Mouse (Mus musculus): ENCODE results near the gene Zfp618.

Zfp618 gene

GRCm38 (mm10) chr4:63068499-63069175 is 103.3 kb downstream of the Zfp618 start:
- DNase-seq (ENCODE audit: low spot score) = no peak

GRCm38 (mm10) chr4:63071413-63072260 is 106.3 kb downstream of the Zfp618 start:
- no peak for DNase-seq (ENCODE audit: low spot score)

- DNase-seq (ENCODE audit: low spot score) = no peak
Measured at GRCm38 (mm10) chr4:63073139-63073538, 107.8 kb downstream of the Zfp618 start.

DNA sequence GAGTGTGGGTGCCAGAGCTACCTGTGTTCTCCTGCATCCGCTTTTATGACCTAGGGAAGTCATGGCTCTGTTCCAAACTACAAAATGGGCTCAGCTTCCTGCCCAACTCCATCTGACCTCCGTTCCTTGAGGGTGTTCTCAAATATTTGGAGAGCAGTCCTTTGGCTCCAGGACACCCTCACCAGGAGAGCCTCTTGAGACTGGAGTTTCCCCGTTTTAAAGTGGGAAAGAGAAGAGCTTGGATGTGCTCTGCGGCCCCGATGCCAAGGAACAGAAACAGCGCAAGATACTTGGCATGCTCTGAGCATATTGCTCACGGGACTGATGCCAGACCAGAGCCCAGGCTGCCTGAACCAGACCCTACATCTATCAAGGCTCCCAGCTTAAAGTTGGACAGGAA is 113.8 kb downstream of the Zfp618 start:
- DNase-seq (ENCODE audit: low spot score) = no peak

GRCm38 (mm10) chr4:63084473-63084889 is 119.1 kb downstream of the Zfp618 start:
- DNase-seq (ENCODE audit: low spot score) = no peak

- peak; percentile 12 for DNase-seq (ENCODE audit: low spot score)
Measured at GRCm38 (mm10) chr4:63089484-63089883, 124.1 kb downstream of the Zfp618 start.

- DNase-seq (ENCODE audit: low spot score) = no peak
Measured at GRCm38 (mm10) chr4:63091151-63091550, 125.8 kb downstream of the Zfp618 start.

- DNase-seq (ENCODE audit: low spot score) = no peak
Measured at GRCm38 (mm10) chr4:63097603-63098002, 132.2 kb downstream of the Zfp618 start.

DNA sequence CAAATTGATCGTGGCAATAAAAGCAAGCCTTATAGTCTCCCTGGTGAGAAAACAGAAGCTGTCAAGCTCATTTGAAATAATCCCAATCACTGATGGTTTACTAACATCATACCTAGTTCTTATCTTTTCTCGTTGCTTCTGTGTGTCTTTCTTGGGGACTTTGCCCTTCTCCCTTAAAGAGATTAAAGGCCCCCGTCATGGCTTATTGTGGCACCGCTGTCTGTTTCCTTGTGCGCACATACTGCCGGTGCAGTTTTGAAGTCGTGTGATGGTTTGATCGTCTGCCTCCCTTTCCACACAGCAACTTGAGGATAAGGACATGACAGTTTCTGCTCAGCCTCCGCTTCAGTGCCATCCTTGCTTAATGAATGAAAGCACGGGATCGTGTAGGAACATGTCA is 135.1 kb downstream of the Zfp618 start:
- no peak for DNase-seq (ENCODE audit: low spot score)

DNA sequence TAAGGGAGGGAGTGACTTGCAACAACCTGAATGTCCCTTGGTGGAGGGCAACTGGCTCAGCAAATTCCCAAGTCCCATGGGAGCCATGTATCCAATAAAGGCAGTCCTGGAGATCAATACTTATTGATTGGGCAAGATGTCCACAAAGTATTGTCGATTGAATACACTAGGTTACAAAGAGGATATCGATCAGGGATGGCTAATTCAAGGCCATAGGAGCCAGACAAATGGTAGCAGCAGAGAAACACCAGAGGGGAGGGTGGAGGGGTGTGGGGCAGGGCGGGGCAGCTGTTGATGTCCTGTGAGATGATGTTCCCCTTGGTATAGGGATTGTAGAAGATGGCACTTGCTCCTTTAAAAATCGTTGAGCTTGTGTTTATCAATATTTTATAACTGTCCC is 136.7 kb downstream of the Zfp618 start:
- no peak for DNase-seq (ENCODE audit: low spot score)

- no peak for DNase-seq (ENCODE audit: low spot score)
Measured at GRCm38 (mm10) chr4:63105651-63106050, 140.3 kb downstream of the Zfp618 start.

- DNase-seq (ENCODE audit: low spot score) = peak; percentile 89
Measured at GRCm38 (mm10) chr4:63118639-63119437, 153.5 kb downstream of the Zfp618 start.

DNA sequence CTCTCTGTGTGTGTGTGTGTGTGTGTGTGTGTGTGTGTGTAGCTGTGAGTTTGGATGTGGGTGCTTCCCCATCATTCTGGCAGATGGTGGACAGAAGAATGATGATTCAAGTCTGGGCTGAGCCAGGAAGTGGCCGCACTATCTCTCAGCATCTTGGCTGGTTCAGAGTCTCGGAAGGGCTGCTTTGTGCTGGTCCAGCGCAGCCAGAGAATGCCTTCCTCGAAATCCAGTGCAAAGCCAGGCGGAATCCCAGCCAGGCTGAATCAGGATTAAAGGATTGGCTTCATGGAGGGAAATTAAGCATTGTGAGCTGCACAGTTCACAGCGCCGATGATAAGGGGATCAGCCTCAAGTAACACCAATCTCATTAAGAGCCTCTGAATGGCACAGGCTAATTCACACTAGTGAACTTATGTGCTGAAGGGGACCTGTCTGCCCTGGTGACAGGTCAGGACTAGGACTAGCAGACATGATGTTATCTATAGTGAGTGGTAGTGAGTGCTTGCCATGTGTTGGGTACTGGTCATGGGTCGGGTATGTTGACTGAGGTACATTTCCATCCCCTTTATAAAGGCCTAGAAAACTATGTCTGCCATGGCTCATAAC is 159.6 kb downstream of the Zfp618 start:
- no peak for DNase-seq (ENCODE audit: low spot score)

DNA sequence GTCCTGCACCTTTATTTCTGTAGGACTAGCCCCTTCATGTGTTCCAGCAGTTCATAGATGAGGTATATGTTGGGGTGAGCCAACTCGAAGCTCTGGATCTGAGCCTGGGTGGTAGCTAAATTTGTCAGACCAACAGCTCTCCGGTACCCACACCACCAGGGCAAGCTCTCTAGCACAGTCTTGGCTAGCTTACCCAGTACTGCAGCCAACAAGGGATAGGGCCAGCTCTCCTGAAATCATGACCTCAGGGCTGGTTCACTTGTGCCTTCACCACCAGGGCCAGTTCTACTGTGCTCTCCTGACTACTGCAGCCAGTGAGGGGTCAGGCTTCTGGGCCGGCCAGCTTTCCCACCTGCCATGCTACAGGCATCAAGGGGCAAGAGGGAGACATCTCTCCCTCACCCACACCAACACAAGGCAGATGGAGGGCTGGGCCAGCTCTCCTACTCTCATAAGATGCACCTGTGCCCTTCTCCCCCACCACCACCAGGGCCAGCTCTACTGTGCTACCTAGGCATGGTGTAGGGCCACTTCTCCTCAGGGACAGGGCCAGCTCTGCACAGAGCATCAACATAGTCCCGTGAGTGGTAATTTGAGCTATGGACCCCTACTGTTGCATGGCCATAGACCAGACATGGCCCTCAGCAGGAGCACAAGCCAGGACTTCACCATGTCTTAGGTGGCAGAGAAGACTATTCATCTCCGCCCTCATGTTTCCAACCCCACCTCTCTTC is 164.7 kb downstream of the Zfp618 start:
- DNase-seq (ENCODE audit: low spot score) = no peak

- no peak for DNase-seq (ENCODE audit: low spot score)
Measured at GRCm38 (mm10) chr4:63147268-63147667, 181.9 kb downstream of the Zfp618 start.

GRCm38 (mm10) chr4:63151127-63151526 is 185.8 kb downstream of the Zfp618 start:
- no peak for DNase-seq (ENCODE audit: low spot score)

DNA sequence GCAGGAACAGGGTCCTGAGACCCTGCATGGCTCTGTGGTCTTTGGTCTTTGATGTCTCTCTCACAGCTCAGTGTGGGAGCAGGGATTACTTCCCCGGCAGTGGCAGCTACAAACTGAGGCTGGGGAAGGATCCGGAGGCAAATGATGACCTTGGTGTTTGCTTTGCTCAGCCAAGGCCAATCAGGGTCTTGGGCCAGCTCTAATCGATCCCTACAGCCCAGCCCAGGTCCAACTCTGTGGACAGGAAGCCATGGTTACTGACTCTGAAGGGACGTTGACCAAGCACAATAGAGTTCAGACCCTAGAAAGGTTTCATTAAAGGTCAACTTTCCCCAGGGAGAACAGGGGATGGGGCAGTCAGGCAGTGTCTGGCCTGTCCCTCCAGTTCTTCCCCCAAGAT is 188.7 kb downstream of the Zfp618 start:
- DNase-seq (ENCODE audit: low spot score) = no peak

DNA sequence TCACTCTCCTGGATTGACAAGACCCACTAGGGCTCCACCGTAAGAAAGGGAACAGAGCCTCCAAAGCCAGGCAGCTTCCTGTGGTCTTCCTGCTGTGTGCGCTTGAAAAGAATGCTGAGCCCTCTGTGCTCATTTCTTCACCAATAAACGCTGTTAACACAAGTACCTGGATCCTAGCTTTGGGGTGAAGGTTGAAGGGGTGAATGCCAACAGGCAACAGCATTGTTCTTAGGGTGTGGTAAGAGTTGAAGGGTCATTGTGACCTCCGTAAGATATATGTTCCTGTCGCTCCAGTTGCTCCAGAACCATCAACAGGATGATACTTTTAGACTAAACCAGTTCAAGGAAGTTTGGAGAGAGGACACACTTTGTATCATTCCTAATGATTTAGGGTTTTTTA is 189.3 kb downstream of the Zfp618 start, which contains the start of gene Ambp:
TSS of gene Ambp (minus strand) at position 101 of the 400 bp plus-strand sequence.
- DNase-seq (ENCODE audit: low spot score) = no peak

- DNase-seq (ENCODE audit: low spot score) = no peak
Measured at GRCm38 (mm10) chr4:63155596-63155995, 190.2 kb downstream of the Zfp618 start.

GRCm38 (mm10) chr4:63156726-63157634 is 191.6 kb downstream of the Zfp618 start:
- DNase-seq (ENCODE audit: low spot score) = no peak

All from embryo, embryonic 10.5 days (tissue).